Mouse (Mus musculus) stomach, adult 2 months (tissue): ENCODE data around the gene Zfp616. TPM values are rescaled to one million over a fixed set of nuclear protein-coding genes. Genes with fewer than 3 reads are reported as not detected.

Source experiments
- polyA plus RNA-seq: library from polyadenylated mRNA; depleted of rRNA; stranded (reverse); fragments of >200 nt; gene quantifications from 2 replicates; pipeline ENCODE4 v1.2.3, GENCODE M21; 2012; rRNA removed

Zfp616 gene
- polyA plus RNA-seq: not detected in 2 replicates

DNA sequence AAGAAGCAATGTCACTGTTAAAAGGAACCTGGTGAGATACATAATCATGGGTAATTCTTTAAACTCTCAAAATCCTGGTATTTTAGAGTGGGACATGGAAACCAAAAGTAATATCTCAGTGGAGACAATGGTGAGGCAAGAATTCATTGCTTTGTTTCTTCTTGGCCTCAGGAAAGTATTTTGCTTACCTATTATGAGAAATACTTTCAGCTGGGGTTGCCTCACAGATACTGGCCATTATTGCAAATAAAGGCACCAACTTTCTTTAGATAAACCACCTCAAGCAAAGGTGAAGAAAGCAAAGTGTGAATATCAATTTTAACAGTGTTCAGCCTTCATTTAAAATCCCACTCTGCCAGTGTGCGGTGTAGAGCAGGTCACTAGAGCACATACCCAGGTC lies at the start of gene Zfp616:
Gene Zfp616 (plus strand): TSS at position 301 of the 400 bp plus-strand sequence.

DNA sequence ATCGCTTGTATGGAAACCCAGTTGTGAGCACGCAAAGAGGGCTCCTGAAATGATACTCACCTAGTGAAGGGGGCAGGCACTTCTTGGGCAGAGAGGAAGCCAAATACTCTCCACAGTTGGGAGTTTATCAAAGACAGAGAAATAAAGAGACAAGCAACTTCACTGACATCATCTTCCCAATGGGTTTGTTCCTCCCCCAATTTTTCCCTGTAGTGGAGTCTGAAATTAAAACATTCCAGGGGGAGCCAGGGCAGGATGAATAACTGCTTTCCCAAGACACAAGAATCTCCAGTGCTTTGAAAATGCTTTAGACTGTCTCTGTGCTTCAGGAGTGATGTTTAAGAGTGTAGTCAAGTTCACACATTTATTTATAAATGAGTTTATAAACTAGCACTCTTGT lies 13.3 kb upstream of the Zfp616 start, which contains the start of the genes Olfr139 and Olfr399:
Gene Olfr139 (minus strand): TSS at position 101 of the 400 bp plus-strand sequence.
Gene Olfr399 (minus strand): TSS at position 165 of the 400 bp plus-strand sequence.

DNA sequence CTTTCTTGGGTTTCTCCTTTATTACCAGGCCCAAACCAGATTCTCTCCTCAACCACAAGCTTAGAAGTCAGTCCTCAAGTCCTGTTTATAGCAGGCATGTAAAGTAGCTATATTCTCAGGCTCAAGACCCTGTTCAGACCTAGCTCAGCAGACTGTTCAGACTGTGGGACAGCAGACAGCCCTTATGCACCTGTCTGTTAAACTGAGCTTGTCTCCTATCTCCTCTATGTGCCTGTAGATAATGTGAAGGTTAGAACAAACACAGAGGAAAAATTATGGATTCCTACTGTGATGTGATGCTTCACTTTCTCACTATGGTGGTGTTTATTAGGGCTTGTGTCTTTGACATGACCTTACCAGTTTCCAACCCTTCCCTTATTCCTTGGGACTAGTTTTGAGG lies 43.7 kb downstream of the Zfp616 start, which contains the start of gene Olfr401:
Gene Olfr401 (plus strand): TSS at position 301 of the 400 bp plus-strand sequence.

Other genes starting within 250 kb of the Zfp616 start
- not detected in 2 replicates for gene Olfr393, start 218.5 kb upstream of the Zfp616 start, polyA plus RNA-seq
- not detected in 2 replicates for gene Olfr394, start 179.2 kb upstream of the Zfp616 start, polyA plus RNA-seq
- not detected in 2 replicates for gene Olfr395, start 160.7 kb upstream of the Zfp616 start, polyA plus RNA-seq
- not detected in 2 replicates for gene Olfr23, start 133.3 kb upstream of the Zfp616 start, polyA plus RNA-seq
- not detected in 2 replicates for gene Olfr397, start 109.1 kb upstream of the Zfp616 start, polyA plus RNA-seq
- gene Olfr398, start 79.5 kb upstream of the Zfp616 start, polyA plus RNA-seq: not detected in 2 replicates
- not detected in 2 replicates for gene Olfr139, start 13.4 kb upstream of the Zfp616 start, polyA plus RNA-seq
- not detected in 2 replicates for gene Olfr399, start 13.3 kb upstream of the Zfp616 start, polyA plus RNA-seq
- gene Olfr401, start 43.8 kb downstream of the Zfp616 start, polyA plus RNA-seq: not detected in 2 replicates
- gene Olfr402, start 83.6 kb downstream of the Zfp616 start, polyA plus RNA-seq: not detected in 2 replicates
- not detected in 2 replicates for gene Olfr403, start 116.3 kb downstream of the Zfp616 start, polyA plus RNA-seq
- not detected in 2 replicates for gene Olfr43, start 141.4 kb downstream of the Zfp616 start, polyA plus RNA-seq
- not detected in 2 replicates for gene Olfr406, start 189.9 kb downstream of the Zfp616 start, polyA plus RNA-seq
- gene Olfr59, start 213.8 kb downstream of the Zfp616 start, polyA plus RNA-seq: not detected in 2 replicates